Mouse (Mus musculus) kidney, embryonic 16.5 days (tissue): ENCODE data around the gene Tgfb1i1. TPM values are rescaled to one million over a fixed set of nuclear protein-coding genes. Genes with fewer than 3 reads are reported as not detected.
A peak's percentile ranks its signal among the peaks of the same experiment; 100 is the strongest.

Source experiments
- ATAC-seq: fragments of 200-750 bp; cut with Nextera tagmentation; 2 replicates; pipeline ENCODE4 v1.8.0; 2017; ENCODE audit warnings: moderate TSS enrichment; ENCODE audit not compliant: low FRiP score, low TSS enrichment
- H3K27ac ChIP-seq: fragments of 300-500 bp; sonication (generic); 2 replicates; pipeline ENCODE4 v1.5.1; 2014; ENCODE audit warnings: low read length
- H3K27me3 ChIP-seq: fragments of 300-500 bp; sonication (generic); 2 replicates; pipeline ENCODE4 v1.6.1; 2014; ENCODE audit warnings: low read length, control low read depth, mixed read lengths; ENCODE audit not compliant: insufficient read depth
- H3K36me3 ChIP-seq: fragments of 300-500 bp; sonication (generic); 2 replicates; pipeline ENCODE4 v1.6.1; 2014; ENCODE audit warnings: low read length, control low read depth, mixed read lengths; ENCODE audit not compliant: insufficient read depth
- H3K4me1 ChIP-seq: fragments of 300-500 bp; sonication (generic); 2 replicates; pipeline ENCODE4 v1.6.1; 2014; ENCODE audit warnings: low read length, control low read depth, mixed read lengths; ENCODE audit not compliant: insufficient read depth
- H3K4me2 ChIP-seq: fragments of 300-500 bp; sonication (generic); replicated peaks from 2 replicates; pipeline ENCODE4 v1.6.1; 2014; ENCODE audit warnings: low read depth, low read length
- H3K4me3 ChIP-seq: fragments of 300-500 bp; sonication (generic); 2 replicates; pipeline ENCODE4 v1.5.1; 2014; ENCODE audit warnings: mild to moderate bottlenecking, low read length
- H3K9ac ChIP-seq: fragments of 300-500 bp; sonication (generic); replicated peaks from 2 replicates; pipeline ENCODE4 v1.6.1; 2014; ENCODE audit warnings: low read length
- H3K9me3 ChIP-seq: fragments of 300-500 bp; sonication (generic); 2 replicates; pipeline ENCODE4 v1.6.1; 2016; ENCODE audit warnings: low read length, control low read depth
- WGBS: fragments of 180-500 bp; shearing (Covaris S2); extraction: QIAGEN DNeasy Blood & Tissue Kit; methylation state at CpG from one replicate; pipeline ENCODE4 v1.1.7; 2014; 5-methylcytosine and 5-hydroxymethylcytosine counted together
- polyA plus RNA-seq: library from polyadenylated mRNA; unstranded; fragments of >200 nt; fragmentation: Nextera tagmentation; extraction: Ambion mirVana; gene quantifications from 2 replicates; pipeline ENCODE4 v1.2.1, GENCODE M21; 2015

The Tgfb1i1 gene
- polyA plus RNA-seq, 1 experiment from 2014 or later, result 111 TPM

- H3K27me3 ChIP-seq, result no peaks in the 10 kb centered on the region
- no peak for ATAC-seq
- no peaks in the 10 kb centered on the region for H3K9me3 ChIP-seq
- no peak overlapping the region for H3K4me3 ChIP-seq
- H3K9ac ChIP-seq, result no peak overlapping the region
- no peak overlapping the region for H3K27ac ChIP-seq
- 91% methylated on average over 5 of the region's 5 CpGs for WGBS
- H3K4me2 ChIP-seq, result no peak overlapping the region
- peaks cover 13% of the 10 kb centered on the region for H3K4me1 ChIP-seq
- no peaks in the 10 kb centered on the region; the same call in 1 of the 2 replicates for H3K36me3 ChIP-seq
These were observed 9.1 kb downstream of the Tgfb1i1 start for GRCm38 (mm10) chr7:128255757-128256156.

GRCm38 (mm10) chr7:128256783-128257334, 10.2 kb downstream of the Tgfb1i1 start:
- H3K4me3 ChIP-seq, result no peak overlapping the region
- no peaks in the 10 kb centered on the region for H3K9me3 ChIP-seq
- ATAC-seq, result no peak
- H3K9ac ChIP-seq, result no peak overlapping the region
- peaks cover 10% of the 10 kb centered on the region for H3K4me1 ChIP-seq
- WGBS, result 43% methylated on average over 5 of the region's 5 CpGs
- H3K27me3 ChIP-seq, result no peaks in the 10 kb centered on the region
- H3K27ac ChIP-seq, result no peak overlapping the region
- no peak overlapping the region for H3K4me2 ChIP-seq
- no peaks in the 10 kb centered on the region; the same call in 1 of the 2 replicates for H3K36me3 ChIP-seq

GRCm38 (mm10) chr7:128265411-128265810, 18.8 kb downstream of the Tgfb1i1 start, which contains the start of gene Slc5a2:
Gene Slc5a2 (plus strand): TSS chr7:128265657.
- H3K9me3 ChIP-seq, result no peaks in the 10 kb centered on the region
- no peaks in the 10 kb centered on the region for H3K4me1 ChIP-seq
- no peak within 1 kb of the TSS for H3K4me3 ChIP-seq
- ATAC-seq, result no peak
- H3K27me3 ChIP-seq, result no peaks in the 10 kb centered on the region
- 0 out of 2 replicates have a peak within 1 kb of the TSS, but pooled peaks have one; percentile 5 for H3K9ac ChIP-seq
- WGBS, result 70% methylated on average over 6 of the region's 6 CpGs
- no peak within 1 kb of the TSS for H3K4me2 ChIP-seq
- H3K27ac ChIP-seq, result no peak within 1 kb of the TSS
- no peaks in the 10 kb centered on the region for H3K36me3 ChIP-seq

- WGBS, result 80% methylated on average over 5 of the region's 5 CpGs
- H3K4me1 ChIP-seq, result no peaks in the 10 kb centered on the region
These were observed 19.4 kb downstream of the Tgfb1i1 start for GRCm38 (mm10) chr7:128266056-128266455.

GRCm38 (mm10) chr7:128267391-128267790, 20.8 kb downstream of the Tgfb1i1 start:
- no peak overlapping the region for H3K9ac ChIP-seq
- no peaks in the 10 kb centered on the region for H3K9me3 ChIP-seq
- WGBS, result 69% methylated on average over 13 of the region's 13 CpGs
- no peak overlapping the region for H3K4me3 ChIP-seq
- no peak overlapping the region for H3K27ac ChIP-seq
- no peak overlapping the region for H3K4me2 ChIP-seq
- H3K36me3 ChIP-seq, result peaks cover 12% of the 10 kb centered on the region
- no peak for ATAC-seq
- no peaks in the 10 kb centered on the region for H3K27me3 ChIP-seq
- no peaks in the 10 kb centered on the region for H3K4me1 ChIP-seq

More at GRCm38 (mm10) chr7:128266056-128266455, 19.4 kb downstream of the Tgfb1i1 start:
- Histone ChIP-seq H3K4me2 (no peak overlapping the region), H3K9me3 (no peaks in the 10 kb centered on the region), H3K27ac (no peak overlapping the region), H3K9ac (no peak overlapping the region), H3K4me3 (no peak overlapping the region), H3K27me3 (no peaks in the 10 kb centered on the region), H3K36me3 (no peaks in the 10 kb centered on the region)
- no peak for ATAC-seq

GRCm38 (mm10) chr7:128267813-128268212, 21.2 kb downstream of the Tgfb1i1 start:
- H3K27me3 ChIP-seq, result no peaks in the 10 kb centered on the region
- no peak overlapping the region for H3K27ac ChIP-seq
- no peak for ATAC-seq
- H3K9ac ChIP-seq, result no peak overlapping the region
- WGBS, result 34% methylated on average over 7 of the region's 7 CpGs
- H3K36me3 ChIP-seq, result peaks cover 13% of the 10 kb centered on the region
- no peaks in the 10 kb centered on the region for H3K4me1 ChIP-seq
- H3K4me2 ChIP-seq, result no peak overlapping the region
- H3K9me3 ChIP-seq, result no peaks in the 10 kb centered on the region
- no peak overlapping the region for H3K4me3 ChIP-seq

- no peaks in the 10 kb centered on the region for H3K27me3 ChIP-seq
- H3K27ac ChIP-seq, result no peak overlapping the region
- peaks cover 37% of the 10 kb centered on the region for H3K36me3 ChIP-seq
- H3K4me1 ChIP-seq, result no peaks in the 10 kb centered on the region
- H3K9ac ChIP-seq, result no peak overlapping the region
- no peak overlapping the region for H3K4me2 ChIP-seq
- WGBS, result 55% methylated on average over 13 of the region's 13 CpGs
- no peak for ATAC-seq
- H3K4me3 ChIP-seq, result no peak overlapping the region
- H3K9me3 ChIP-seq, result no peaks in the 10 kb centered on the region
These were observed 23.8 kb downstream of the Tgfb1i1 start for GRCm38 (mm10) chr7:128270431-128270850.

GRCm38 (mm10) chr7:128271496-128271895, 24.9 kb downstream of the Tgfb1i1 start:
- Histone ChIP-seq H3K9ac (no peak overlapping the region), H3K27ac (no peak overlapping the region), H3K4me3 (no peak overlapping the region), H3K27me3 (no peaks in the 10 kb centered on the region), H3K4me1 (no peaks in the 10 kb centered on the region), H3K36me3 (peaks cover 47% of the 10 kb centered on the region), H3K9me3 (no peaks in the 10 kb centered on the region), H3K4me2 (no peak overlapping the region)
- no peak for ATAC-seq
- 97% methylated on average over 9 of the region's 9 CpGs for WGBS

- H3K4me1 ChIP-seq, result no peaks in the 10 kb centered on the region
- no peak overlapping the region for H3K27ac ChIP-seq
- ATAC-seq, result no peak
- no peaks in the 10 kb centered on the region for H3K9me3 ChIP-seq
- WGBS, result 93% methylated on average over 6 of the region's 6 CpGs
- no peaks in the 10 kb centered on the region for H3K27me3 ChIP-seq
- H3K4me3 ChIP-seq, result no peak overlapping the region
- H3K4me2 ChIP-seq, result no peak overlapping the region
- H3K9ac ChIP-seq, result no peak overlapping the region
- peaks cover 53% of the 10 kb centered on the region for H3K36me3 ChIP-seq
These were observed 29.4 kb downstream of the Tgfb1i1 start for GRCm38 (mm10) chr7:128276051-128276450.

- ATAC-seq, result no peak
- Histone ChIP-seq H3K36me3 (peaks cover 23% of the 10 kb centered on the region), H3K4me1 (peaks cover 5% of the 10 kb centered on the region; the same call in 1 of the 2 replicates), H3K4me2 (no peak overlapping the region), H3K9me3 (no peaks in the 10 kb centered on the region), H3K27me3 (no peaks in the 10 kb centered on the region), H3K4me3 (no peak overlapping the region), H3K9ac (no peak overlapping the region), H3K27ac (no peak overlapping the region)
- 94% methylated on average over 4 of the region's 4 CpGs for WGBS
These were observed 33.1 kb downstream of the Tgfb1i1 start for GRCm38 (mm10) chr7:128279750-128280149.
